Mouse (Mus musculus) liver, postnatal 0 days (tissue): ENCODE measurements around the gene Vcan.

Source experiments
- CTCF ChIP-seq: sonication (generic); IDR thresholded peaks from 2 replicates; pipeline ENCODE4 v1.5.1; 2016; ENCODE audit warnings: antibody characterized with exemption, low read depth
- EP300 ChIP-seq: IDR thresholded peaks from 2 replicates; pipeline ENCODE4 v1.6.1; 2016; ENCODE audit warnings: antibody characterized with exemption, low read depth, mild to moderate bottlenecking

GRCm38 (mm10) chr13:89735111-89735510, 7.2 kb downstream of the Vcan start:
- TF ChIP-seq CTCF (no peak), EP300 (no peak)
